Mouse (Mus musculus) megakaryocyte progenitor cell, adult 5-6 weeks (primary cell): ENCODE data around the gene Mcee. TPM values are rescaled to one million over a fixed set of nuclear protein-coding genes. Genes with fewer than 3 reads are reported as not detected.

ENCODE experiments used
- ATAC-seq: replicated peaks from 2 replicates; pipeline ENCODE4 v1.8.0; 2016; ENCODE audit warnings: mild to moderate bottlenecking, moderate TSS enrichment, inconsistent platforms; ENCODE audit not compliant: poor library complexity
- total RNA-seq, 2 experiments: library from RNA; stranded (forward) in 1 of 2; stranded (reverse) in 1 of 2; fragments of 157-497, 149-512 nt in 1 of 2; fragments of 200-1000 nt in 1 of 2; gene quantifications; 2 replicates each; pipeline versions ENCODE4 v1.2.3 to v1.2.4; 2015 to 2017

Gene Mcee
- total RNA-seq, 2 experiments from 2014 or later = 98.9 to 155 TPM

- ATAC-seq = peak; percentile 61
Observed at GRCm38 (mm10) chr7:64403989-64404388, 11.6 kb downstream of the Mcee start.

GRCm38 (mm10) chr7:64424861-64425260 is 32.5 kb downstream of the Mcee start:
- no peak for ATAC-seq

DNA sequence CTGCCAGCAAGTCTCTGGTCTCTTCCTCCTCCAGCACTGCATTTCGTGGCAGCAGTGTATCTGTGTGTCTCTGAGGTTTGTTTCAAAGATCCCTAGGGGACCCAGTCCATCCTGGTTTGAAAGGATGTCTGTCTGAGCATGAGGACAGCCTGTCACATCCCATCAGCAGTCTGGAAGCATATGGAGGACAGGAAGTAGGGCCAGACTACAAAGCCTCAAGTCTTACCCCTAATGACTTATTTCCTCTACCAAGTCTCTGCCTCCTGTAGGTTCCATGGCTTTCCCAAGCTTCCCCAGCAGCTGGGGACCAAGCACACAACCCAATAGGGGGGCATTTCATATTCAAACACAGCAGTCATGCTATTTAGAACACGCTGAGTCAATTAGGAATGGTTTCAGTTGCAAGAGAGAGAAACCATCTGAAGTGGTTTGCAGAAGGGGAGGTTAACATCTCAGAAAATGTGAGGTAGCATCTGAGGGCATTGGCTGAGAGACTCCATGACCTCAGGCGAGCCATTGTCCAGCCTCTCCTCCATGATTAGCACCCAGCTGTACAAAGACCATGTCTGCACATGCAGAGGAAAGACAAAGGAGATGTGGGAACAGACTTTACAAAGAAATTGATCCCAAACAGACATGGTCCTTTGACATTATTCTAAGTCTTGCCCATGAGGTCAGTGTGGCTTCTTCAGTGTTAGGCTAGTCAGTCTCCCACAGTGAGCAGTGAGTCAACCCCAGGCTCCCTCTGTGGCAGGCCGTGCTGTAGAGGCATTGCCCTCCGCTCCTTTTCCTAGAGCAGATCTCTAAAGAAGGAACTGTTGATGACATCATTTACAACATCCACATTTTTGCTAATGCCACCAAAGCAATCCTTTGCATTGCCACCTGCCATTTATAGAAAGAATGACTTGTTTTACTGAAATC is 47.5 kb downstream of the Mcee start:
- ATAC-seq = no peak

- no peak for ATAC-seq
Observed at GRCm38 (mm10) chr7:64440519-64440918, 48.1 kb downstream of the Mcee start.

- no peak for ATAC-seq
Observed at GRCm38 (mm10) chr7:64450631-64451030, 58.2 kb downstream of the Mcee start.

- ATAC-seq = no peak
Observed at GRCm38 (mm10) chr7:64451441-64451840, 59.0 kb downstream of the Mcee start.

DNA sequence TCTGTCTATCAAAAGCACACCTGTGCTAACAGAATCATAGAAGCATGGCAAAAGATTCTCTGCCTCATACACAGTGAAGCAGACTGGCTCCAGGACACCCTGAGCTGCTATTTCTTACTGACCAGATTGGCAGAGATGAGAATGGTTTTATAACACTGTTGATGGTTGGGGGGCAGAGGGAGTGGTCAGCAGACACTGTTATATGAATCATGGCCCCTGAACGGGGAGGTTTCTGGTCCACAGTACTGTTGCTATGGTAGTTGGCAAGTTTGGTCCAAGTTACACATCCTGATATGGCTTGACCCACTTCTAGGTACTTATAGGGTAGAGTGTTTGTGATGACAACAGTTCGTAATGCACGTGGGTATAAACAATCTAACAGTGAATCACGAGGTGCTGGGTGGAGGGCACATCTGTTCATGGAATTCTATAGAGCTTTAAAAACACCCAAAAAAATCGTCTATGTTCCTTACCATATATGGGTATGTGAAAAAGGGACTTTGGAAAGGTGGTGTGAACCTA is 59.5 kb downstream of the Mcee start:
- no peak for ATAC-seq

DNA sequence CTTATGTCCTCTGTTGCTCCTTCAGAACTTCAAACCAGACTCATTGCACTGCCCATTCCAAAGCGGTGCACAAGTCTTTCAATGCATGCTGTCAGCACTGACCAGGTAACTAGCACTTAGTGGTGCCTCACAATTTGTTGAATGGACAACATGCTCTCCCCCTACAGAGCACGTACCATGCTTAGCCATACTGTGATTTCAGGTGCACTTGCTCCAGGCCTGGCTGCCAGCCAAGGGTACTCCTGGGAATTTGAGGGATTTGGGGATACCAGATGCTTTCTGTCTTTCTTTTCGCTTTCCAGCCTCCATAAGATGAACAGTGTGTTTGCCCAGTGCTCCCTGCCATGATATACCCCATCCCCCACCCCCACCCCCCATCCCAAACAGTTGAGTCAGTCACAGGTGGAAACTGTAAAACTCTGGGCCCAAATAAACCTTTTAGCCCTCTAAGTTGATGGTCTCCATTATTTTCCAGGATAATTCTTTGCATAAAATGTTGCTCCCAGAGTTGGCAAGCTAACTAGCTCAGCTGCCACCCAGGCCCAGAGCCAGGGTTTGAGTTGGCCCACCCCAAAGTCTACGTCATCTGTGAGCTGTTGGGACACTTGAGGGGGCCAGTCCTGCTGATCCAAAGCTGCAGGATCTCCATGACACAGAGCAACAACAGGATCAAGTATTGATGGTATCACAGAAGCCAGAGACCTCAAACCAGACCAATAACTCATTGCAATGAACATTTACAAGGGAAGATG is 60.2 kb downstream of the Mcee start:
- no peak for ATAC-seq

DNA sequence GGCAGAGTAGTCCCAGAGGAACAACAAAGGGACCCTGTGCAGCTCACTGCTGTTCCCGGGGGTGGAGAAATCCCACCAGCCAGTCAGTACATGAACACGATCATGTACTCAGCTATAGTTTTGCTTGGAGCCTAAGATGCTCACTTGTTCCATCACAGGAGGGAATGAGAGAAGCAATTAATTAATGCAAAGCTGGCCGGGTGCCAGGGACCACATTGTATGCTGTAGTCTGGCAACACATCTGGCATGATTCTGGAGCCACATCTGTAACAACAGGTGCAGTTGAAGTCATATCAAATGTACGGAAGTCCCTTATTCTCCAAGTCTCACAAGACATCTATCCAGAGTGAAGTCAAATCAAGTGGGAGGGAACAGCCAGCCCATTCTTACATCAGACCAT is 63.8 kb downstream of the Mcee start:
- no peak for ATAC-seq

DNA sequence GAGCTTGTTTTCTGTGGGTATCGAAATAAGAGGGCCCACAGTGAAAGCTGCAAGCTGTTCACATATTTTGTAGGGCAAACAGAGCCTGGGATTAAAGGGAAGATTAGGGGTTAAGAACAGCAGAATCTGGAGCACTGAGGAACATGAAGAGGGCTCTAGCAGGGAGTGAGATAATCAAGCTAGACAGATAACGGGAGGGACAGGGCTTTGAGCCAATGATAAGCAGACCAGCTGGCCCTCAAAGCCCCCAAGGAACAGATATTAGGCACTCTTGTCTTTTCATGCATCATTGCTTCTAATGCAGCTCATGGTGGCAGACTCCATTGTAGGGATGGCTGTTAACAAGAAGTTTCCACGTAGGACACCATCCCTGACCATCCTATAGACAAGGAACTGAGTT is 64.3 kb downstream of the Mcee start:
- ATAC-seq = no peak

GRCm38 (mm10) chr7:64457811-64458210 is 65.4 kb downstream of the Mcee start:
- no peak for ATAC-seq

Other genes starting within 250 kb of the Mcee start
- not detected in 2 replicates for gene Trpm1, start 238.8 kb upstream of the Mcee start, total RNA-seq (2015)
- not detected in 2 replicates for gene Trpm1, start 238.8 kb upstream of the Mcee start, total RNA-seq (2017)
- 4.5 and 5.8 TPM in 2 replicates for gene Mtmr10, start 105.0 kb upstream of the Mcee start, total RNA-seq (2015)
- gene Mtmr10, start 105.0 kb upstream of the Mcee start, total RNA-seq (2017) = 2.1 and 4.1 TPM in 2 replicates
- gene Fan1, start 18.5 kb upstream of the Mcee start, total RNA-seq (2015) = 1.9 and 3.2 TPM in 2 replicates
- 4.8 and 5.0 TPM in 2 replicates for gene Fan1, start 18.5 kb upstream of the Mcee start, total RNA-seq (2017)
- 99.9 and 108 TPM in 2 replicates for gene Mphosph10, start 339 bp upstream of the Mcee start, total RNA-seq (2015)
- gene Mphosph10, start 339 bp upstream of the Mcee start, total RNA-seq (2017) = 130 and 173 TPM in 2 replicates
- not detected in 2 replicates for gene Apba2, start 109.1 kb downstream of the Mcee start, total RNA-seq (2015)
- gene Apba2, start 109.1 kb downstream of the Mcee start, total RNA-seq (2017) = not detected in 2 replicates